Mouse (Mus musculus) embryo, embryonic 9.5 days (tissue): ENCODE data around the gene Tdp2.

Experiments
- DNase-seq: peaks from one replicate; pipeline ENCODE4 v3.0.0-alpha.2; 2017; ENCODE audit errors: extremely low spot score

The Tdp2 gene

GRCm38 (mm10) chr13:24831353-24832130 is at the start of gene Tdp2, which contains the start of gene Acot13:
Tdp2 (plus strand) TSS chr13:24831679.
Acot13 (minus strand) TSS chr13:24831540.
- DNase-seq: peak; percentile 99

GRCm38 (mm10) chr13:24781916-24782315 is 49.6 kb upstream of the Tdp2 start:
- no peak for DNase-seq

- DNase-seq: no peak
Measured at GRCm38 (mm10) chr13:24786014-24786490, 45.4 kb upstream of the Tdp2 start.

- DNase-seq: no peak
Measured at GRCm38 (mm10) chr13:24787477-24787876, 44.0 kb upstream of the Tdp2 start.

- DNase-seq: no peak
Measured at GRCm38 (mm10) chr13:24791349-24791748, 40.1 kb upstream of the Tdp2 start.

- no peak for DNase-seq
Measured at GRCm38 (mm10) chr13:24792411-24793045, 39.0 kb upstream of the Tdp2 start.

- no peak for DNase-seq
Measured at GRCm38 (mm10) chr13:24798686-24799085, 32.8 kb upstream of the Tdp2 start.

- DNase-seq: no peak
Measured at GRCm38 (mm10) chr13:24799378-24799777, 32.1 kb upstream of the Tdp2 start.

- peak; percentile 54 for DNase-seq
Measured at GRCm38 (mm10) chr13:24799925-24800673, 31.4 kb upstream of the Tdp2 start.

GRCm38 (mm10) chr13:24800674-24801307 is 30.7 kb upstream of the Tdp2 start:
- peak; percentile 99 for DNase-seq

GRCm38 (mm10) chr13:24801308-24801921 is 30.1 kb upstream of the Tdp2 start, which contains the start of gene BC005537:
BC005537 (plus strand) TSS chr13:24801657.
- no peak for DNase-seq

GRCm38 (mm10) chr13:24802131-24802691 is 29.3 kb upstream of the Tdp2 start:
- peak; percentile 30 for DNase-seq

- no peak for DNase-seq
Measured at GRCm38 (mm10) chr13:24803196-24803595, 28.3 kb upstream of the Tdp2 start.

- DNase-seq: no peak
Measured at GRCm38 (mm10) chr13:24806079-24806478, 25.4 kb upstream of the Tdp2 start.

- DNase-seq: no peak
Measured at GRCm38 (mm10) chr13:24812521-24812920, 19.0 kb upstream of the Tdp2 start.

GRCm38 (mm10) chr13:24814616-24815015 is 16.9 kb upstream of the Tdp2 start:
- DNase-seq: no peak

GRCm38 (mm10) chr13:24816125-24817092 is 15.1 kb upstream of the Tdp2 start:
- peak; percentile 20 for DNase-seq

GRCm38 (mm10) chr13:24819931-24820330 is 11.5 kb upstream of the Tdp2 start:
- DNase-seq: no peak

- no peak for DNase-seq
Measured at GRCm38 (mm10) chr13:24822663-24823343, 8.7 kb upstream of the Tdp2 start.
